Mouse (Mus musculus) hematopoietic stem cell, adult 5-6 weeks (primary cell): ENCODE measurements around the gene Fbxo28. TPM values are rescaled to one million over a fixed set of nuclear protein-coding genes. Genes with fewer than 3 reads are reported as not detected.

ENCODE experiments used
- ATAC-seq, 2 experiments: fragments of 125-278 bp in 1 of 2; replicated peaks in 1 of 2; 2 replicates each; pipeline ENCODE4 v1.8.0; 2016 to 2017; ENCODE audit warnings: inconsistent platforms in 2 of 2, mild to moderate bottlenecking in 2 of 2, moderate number of reproducible peaks in 2 of 2, low read depth in 1 of 2, moderate TSS enrichment in 1 of 2; ENCODE audit not compliant: low FRiP score in 2 of 2, poor library complexity in 2 of 2, severe bottlenecking in 2 of 2, insufficient read depth in 1 of 2, low TSS enrichment in 1 of 2
- total RNA-seq: library from RNA; stranded (forward); fragments of 172-1452, 232-1000 nt; gene quantifications from 2 replicates; pipeline ENCODE4 v1.2.3, GENCODE M21; 2017

Fbxo28 gene
- total RNA-seq, 1 experiment from 2014 or later = 20.3 TPM

DNA sequence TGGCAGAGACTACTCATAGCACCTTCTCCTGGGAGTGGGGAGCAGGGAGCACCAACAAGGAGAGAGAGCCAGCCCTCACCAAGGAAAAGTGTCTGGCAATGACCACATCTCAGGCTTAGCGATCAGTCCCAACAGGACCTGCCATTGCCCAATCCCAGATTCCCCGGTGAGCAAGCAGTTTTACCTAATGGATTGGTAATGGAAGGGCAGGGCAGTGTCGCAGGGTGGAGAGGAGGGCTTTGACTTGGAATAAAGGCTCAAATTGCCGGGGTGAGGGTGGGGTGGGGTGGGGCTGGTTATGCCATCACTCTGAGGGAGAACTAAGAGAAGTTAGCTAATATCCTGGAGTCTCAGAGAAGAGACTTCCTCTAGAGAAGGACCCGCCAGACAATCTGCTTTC is 69.8 kb downstream of the Fbxo28 start:
- ATAC-seq = peak; percentile 32 to 62; a peak in 2 of 4 replicates

DNA sequence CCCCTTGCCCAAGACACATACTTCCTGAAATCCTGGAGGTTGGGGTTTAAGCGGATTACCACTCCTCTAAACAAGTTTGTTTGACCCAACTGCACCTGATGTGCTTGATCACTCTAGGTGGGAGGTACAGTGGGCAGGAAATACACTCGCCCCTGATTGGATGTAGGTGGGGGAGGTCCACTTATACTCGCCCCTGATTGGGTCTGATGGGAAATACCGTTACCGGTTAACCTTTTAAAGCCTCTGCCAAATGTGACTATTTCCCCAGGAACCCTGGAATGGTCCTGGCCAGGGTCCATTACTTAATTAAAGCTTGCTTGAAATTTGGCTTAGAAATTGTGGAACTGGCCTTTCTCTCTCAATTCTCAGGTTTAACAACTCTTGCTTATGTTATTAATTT is 70.3 kb downstream of the Fbxo28 start:
- no peak; a peak in 1 of 4 replicates for ATAC-seq

DNA sequence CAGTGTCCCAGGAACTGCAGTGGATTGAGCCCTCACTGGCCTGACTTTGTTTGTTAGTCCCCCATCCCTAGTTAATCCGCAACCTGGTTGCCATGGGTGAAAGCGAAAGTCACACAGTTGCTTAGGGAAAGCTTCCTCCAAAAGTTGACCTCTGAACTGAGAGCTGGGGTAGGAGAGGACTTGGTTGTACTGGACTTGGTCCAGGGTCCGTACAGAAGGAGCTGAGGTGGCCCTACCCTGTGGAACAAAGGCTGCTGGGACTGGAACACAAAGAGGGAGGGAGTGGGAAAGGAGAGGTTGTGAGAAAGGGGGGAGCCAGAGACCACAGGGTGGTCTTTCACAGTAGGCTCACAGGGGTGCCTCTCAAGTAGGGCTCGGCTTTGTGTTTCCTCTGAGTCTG is 73.1 kb downstream of the Fbxo28 start:
- ATAC-seq = no peak

DNA sequence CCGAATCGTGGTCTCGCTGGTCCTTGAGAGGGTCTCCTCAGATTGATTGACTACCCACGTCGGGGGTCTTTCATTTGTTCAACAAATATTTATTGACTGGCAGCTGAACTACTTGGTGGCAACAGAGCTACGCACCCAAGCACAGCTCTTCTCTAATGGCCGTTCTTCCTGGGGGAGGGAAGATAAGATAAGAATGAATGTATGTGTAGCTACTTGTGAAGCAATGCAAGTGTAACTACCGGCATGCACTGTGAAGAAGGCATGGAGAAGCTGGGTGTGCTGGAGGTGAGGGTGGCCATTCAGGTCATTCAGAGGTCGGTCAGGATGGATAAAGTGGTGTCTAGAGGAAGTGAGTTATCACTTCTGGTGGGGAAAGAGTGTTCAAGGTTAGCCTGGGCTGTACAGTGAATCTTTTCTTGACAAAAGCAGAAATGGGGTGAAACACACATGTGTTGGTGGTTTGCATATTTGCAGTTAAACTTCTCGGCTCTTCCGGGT is 75.4 kb downstream of the Fbxo28 start:
- no peak for ATAC-seq

Other genes starting within 250 kb of the Fbxo28 start
- gene Srp9, start 216.9 kb downstream of the Fbxo28 start, total RNA-seq = 82.5 and 154 TPM in 2 replicates
- not detected in 2 replicates for gene Vmn1r1, start 177.1 kb downstream of the Fbxo28 start, total RNA-seq
- 36.2 and 38.5 TPM in 2 replicates for gene Degs1, start 58.8 kb downstream of the Fbxo28 start, total RNA-seq
- 11.1 and 30.0 TPM in 2 replicates for gene Trp53bp2, start 67.5 kb upstream of the Fbxo28 start, total RNA-seq
- gene Capn2, start 176.0 kb upstream of the Fbxo28 start, total RNA-seq = 45.6 and 60.3 TPM in 2 replicates
- gene Capn8, start 223.4 kb upstream of the Fbxo28 start, total RNA-seq = not detected in 2 replicates